Mouse (Mus musculus): Measurements from ENCODE around the gene Sp2.

Sp2 gene

GRCm38 (mm10) chr11:96995031-96995430, 12.3 kb upstream of the Sp2 start:
- no peak for DNase-seq

GRCm38 (mm10) chr11:96992722-96993311, 10.1 kb upstream of the Sp2 start:
- DNase-seq: no peak

- DNase-seq: no peak
These were observed 8.7 kb upstream of the Sp2 start for GRCm38 (mm10) chr11:96991501-96991900.

DNA sequence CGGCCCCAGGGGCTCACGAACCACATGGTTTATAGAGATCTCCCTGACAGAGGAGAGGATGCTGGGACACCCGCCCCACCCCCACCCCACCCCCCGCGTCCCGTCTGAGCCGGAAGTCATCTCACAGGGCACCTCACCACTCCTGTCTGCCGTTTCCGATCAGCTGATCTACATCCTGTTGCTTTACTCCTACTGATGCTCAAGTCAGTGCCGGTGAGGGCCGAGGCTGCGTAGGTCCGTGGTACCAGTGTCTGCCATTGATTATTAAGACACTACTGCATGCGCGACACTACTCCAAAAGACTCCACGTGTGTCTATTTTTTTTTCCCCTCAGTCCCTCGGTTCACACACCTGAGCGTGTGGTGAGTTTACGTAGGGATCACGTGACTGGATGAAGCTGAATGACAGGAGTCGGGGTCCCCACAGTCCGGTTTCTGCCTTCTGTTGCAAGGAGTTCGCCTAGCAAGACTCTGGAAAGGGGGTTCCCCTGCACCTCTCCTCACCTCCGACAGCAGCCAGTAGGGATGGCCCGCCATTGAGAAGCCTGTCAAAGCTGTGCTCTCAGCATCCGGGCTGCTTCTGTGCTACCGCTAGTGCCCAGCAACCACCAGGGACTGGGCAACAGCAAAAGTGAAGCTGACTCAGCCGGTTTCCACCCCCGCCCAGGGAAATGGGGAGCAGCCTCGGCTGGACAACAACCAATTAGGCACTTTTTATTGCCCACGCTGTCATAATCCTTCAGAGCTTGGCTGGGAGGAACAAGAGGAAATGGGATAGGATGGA, 5.3 kb upstream of the Sp2 start:
- no peak for DNase-seq

- no peak for DNase-seq
These were observed 3.7 kb upstream of the Sp2 start for GRCm38 (mm10) chr11:96986463-96986862.

- no peak for DNase-seq
These were observed 2.1 kb upstream of the Sp2 start for GRCm38 (mm10) chr11:96984903-96985302.

DNA sequence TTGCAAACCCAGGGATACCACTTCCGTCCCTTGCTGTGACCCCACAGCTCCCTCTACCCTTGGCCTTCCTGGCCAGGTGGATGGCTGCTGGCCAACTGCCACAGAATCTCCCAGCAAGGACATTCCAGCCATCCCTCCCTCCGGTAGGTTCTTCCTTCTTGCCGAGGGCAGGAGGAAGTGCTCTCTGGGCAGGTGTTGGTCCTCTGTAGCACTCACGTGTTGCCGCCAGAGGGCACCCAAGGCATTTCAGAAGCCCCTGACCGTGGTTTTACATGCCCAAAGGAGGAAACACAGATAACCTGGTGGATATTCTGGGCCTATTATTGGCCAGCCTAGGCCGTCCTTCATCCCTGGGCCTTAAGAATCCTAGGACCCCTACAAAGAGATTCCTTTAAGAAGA, 404 bp downstream of the Sp2 start:
- DNase-seq: peak; percentile 88

DNA sequence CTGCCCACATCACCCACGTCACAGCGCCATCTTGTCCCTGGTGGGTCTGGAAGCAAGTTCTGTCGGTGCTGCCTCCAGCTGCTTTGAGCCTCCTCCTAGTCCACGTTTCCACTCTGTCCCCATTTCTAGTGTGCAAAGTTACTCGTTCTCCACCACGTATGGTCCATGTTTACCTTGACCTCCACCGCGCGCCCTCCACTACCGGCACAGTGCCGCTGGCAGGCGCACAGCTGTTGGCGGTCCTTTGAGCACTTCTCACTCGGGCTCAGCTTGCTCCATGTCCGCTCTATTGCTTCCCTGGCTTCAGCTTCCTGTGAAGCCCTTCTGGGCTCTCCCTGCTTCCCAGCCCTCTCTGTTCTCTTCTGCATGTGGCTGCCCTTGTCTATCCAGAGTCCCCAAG, 1.3 kb downstream of the Sp2 start:
- peak; percentile 53 for DNase-seq

DNA sequence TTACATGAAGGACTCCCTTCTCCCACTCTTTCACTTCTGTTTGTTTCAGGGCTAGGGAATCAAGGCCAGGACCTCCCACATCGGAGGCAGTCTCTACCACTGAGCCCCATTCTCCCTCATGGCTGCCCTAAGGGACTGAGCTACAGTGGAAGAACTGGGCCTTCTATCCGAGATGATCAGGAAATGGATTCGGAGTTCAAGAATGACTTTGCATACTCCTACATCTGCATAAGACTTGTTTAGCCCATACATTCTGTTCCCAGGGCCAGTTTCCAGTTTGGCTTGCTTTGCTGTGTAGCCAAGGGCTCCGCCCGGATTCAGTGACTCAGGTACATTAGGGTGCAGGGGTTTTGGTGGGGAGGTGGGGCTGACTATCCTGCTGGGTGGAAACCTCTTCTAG, 2.7 kb downstream of the Sp2 start:
- DNase-seq: peak; percentile 45

- DNase-seq: peak; percentile 52
These were observed 3.4 kb downstream of the Sp2 start for GRCm38 (mm10) chr11:96979329-96979728.

DNA sequence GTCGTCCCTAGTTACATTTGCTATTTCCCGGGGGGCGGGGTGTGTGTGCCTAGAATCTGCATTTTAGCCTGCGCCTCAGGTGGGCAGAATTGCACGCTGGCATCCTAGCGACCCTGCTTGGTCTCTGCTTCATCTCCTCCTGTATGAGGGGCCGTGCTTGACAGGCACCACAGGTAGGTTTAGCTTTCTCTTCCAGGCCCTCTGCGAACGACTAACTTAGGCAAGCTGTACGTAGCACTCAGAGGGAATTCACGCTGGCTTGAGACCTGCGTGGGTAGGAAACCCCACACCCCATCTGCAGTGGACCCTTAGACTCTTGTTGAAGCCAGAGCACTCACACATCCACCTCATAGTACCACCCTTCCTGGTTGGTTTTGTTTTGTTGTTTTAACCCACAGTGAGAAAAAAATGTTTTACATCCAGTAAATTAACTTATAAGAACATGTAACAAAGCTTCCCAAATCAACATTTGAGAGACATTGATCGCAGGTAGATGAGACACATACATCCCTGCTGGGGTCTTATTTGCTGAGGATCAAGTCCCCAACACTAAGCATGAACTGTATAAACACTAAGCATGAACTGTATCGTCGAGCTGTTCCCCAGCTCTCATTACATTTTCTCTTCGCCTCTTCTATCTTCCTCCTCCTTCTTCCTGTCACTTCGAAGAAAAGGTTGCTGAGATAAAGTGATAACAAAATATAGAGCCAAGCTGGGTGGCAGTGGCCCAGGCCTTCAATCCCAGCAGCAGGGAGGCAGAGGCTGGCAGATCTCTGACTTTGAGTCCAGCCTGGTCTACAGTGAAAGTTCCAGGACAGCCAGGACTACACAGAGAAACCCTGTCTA, 4.1 kb downstream of the Sp2 start:
- DNase-seq: peak; percentile 72

DNA sequence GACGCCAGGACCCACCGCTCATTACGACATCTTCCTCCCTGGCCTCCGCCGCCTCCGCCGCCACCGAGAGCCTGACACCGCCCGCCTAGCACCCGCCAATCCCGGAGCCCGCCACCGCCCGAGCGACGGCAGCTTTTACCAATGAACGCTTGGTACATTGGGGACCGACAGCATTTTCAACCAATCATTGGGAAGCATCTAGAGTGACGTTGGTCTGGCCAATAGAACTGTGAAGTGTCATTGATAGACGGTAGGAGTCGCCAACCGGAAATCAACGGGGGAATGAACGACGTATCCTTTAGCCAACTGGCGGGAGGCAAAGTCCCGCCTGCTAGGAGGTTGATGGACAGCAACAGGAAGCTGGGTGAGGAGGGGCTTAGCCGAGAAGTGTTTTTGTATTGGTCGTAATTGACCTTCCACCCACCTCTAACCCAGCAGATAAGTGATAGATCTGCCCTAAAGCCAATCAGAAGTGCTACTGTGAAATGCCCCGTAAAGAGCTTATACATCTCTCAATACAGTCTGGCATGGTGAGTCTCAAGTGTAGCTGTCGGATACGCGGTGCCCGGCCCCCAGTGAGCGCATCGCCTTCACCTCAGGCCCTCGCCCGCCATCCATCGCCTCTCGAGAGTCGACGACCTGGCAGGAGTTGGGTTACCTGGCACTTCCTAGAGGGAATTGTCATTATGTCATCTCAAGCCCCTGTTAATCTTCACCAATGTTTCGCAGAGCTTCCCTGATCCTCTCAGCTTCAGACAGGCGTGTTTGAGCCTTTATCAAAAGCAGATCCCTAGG, 5.0 kb downstream of the Sp2 start:
- peak; percentile 100 for DNase-seq

- DNase-seq: no peak
These were observed 5.7 kb downstream of the Sp2 start for GRCm38 (mm10) chr11:96976911-96977591.

DNA sequence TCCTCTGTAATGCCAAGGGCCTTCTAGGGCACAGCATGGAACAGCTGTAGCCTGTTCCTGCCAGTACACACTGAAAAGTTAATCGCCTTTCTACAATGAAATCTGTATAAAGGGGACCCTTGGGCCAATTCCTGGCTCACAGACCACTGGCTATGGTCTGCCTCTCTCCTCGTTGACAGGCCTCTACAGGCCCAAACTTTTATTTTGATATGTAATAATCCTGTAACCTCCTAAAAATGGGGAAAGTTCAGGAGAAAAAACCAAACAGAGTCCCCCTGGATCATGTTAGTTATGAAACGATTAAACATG, 6.4 kb downstream of the Sp2 start:
- DNase-seq: peak; percentile 58

DNA sequence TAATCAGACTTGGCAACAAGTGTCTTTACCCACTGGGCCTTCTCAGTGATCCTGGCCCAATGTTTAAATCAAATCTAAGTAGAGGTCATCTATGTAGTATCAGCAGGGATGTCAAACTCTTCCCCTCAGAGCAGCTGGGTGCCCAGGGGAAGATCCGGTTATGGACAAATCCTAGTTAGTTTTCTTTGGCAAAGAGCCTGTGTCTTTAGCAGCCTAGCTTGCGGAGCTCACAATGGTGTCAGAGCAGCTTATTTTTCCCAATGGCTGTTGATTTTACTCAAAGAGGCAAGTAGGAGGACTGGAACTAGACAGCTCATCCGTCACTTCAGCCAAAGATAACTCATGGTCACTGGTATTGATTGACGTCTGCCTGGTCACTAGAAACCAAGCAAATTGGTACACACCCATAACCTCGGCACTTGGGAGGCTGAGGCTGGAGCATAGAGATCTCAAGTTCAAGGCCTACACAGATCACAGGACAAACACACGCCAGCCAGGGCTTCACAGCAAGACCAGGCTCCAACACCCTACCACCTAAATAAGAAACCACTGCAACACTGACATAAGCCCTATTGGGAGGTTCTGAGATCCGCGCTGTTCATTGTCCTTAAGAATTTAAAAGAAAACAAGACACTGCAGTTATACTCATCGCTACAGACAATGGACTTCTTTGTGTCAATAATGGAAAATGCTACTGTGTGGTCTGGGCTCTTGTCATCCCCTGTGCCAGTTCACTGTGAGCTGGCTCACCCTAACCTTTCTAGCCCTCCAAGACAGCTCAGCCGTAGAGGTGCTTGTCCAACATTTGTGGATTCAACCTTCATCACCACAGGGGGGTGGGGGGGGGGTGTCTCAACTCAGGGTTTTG, 7.0 kb downstream of the Sp2 start:
- peak; percentile 56 for DNase-seq

GRCm38 (mm10) chr11:96974813-96975212, 7.9 kb downstream of the Sp2 start:
- no peak for DNase-seq

DNA sequence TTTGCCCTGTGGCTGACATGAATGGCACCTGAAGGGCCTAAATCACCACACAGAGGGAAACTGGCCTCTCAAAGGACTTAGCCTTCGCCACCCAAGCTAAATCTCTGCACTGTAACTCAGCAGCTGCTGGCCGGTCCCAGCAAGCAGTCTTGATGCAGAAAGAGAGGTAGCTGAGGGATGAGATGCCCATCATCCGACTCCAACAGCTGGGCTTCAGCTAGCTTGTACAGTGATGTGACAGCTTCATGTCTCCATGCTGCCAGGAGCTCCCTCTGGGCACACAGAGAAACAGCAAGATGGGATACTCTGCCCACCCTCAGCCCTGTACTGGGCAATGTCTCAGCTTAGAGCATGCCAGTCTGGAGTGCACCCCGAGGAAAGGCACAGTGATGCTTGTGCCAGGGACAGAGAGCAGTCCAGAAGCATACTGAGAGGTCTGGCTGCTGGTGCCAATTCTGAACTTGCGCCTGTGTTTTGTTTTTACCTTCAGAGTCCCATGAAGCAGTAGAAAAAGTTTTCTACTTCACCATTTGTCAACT, 9.3 kb downstream of the Sp2 start:
- peak; percentile 85 for DNase-seq

DNA sequence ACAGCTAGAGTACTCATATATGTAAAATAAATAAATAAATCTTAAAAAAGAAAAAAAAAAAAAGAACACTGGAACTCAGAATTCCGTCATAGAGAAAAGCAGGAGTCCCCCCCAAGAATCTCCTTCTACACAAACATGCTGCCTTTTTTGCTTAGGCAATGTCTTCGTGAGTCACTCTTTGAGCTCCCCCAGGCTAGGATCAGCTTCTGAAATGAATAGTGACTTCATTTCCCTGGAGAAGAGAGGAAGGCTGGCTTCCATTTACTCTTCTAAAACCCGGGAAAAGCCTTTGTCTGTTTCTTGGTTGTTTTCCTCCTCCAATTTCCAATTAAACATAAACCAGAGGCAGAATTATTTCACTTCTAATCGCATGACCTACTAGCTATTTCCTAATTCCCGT, 9.9 kb downstream of the Sp2 start:
- no peak for DNase-seq

DNA sequence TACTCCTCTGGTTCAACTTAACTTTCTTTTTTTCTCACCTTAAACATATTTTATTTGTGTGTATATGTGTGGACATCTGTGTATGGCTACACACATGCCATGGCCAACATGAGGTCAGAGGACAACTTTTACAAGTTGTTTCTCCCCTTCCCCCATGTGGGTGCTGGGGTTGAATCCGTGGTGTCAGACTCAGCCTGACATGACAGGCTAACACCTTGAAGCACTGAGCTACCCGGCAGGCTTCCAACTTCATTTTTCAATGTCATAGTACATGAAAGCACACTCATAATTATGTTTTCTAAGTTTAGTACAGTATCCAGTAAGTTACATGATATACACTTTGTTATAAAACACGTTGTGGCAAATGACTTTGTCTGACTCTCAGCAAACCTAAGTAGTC, 12.4 kb downstream of the Sp2 start:
- no peak for DNase-seq

DNA sequence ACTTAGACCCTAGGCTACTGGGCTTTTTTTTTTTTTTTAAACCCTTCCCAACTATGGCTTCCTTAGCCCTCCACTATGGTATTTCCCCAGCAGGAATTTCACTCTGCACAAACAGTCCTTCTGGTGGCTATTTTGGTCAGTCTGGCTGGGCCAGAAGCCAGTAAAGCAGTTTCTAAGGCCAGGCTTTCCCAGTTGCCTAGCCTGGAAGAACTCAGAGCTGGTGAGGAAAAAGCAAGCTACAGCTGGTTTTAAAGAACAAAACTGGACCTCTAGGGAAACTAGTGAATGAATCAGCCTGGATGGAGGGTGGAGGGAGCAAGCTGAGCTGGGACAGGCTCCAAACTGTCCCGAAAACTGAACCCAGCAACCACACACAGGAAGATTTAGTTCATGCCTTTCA, 13.0 kb downstream of the Sp2 start:
- peak; percentile 86 for DNase-seq

DNA sequence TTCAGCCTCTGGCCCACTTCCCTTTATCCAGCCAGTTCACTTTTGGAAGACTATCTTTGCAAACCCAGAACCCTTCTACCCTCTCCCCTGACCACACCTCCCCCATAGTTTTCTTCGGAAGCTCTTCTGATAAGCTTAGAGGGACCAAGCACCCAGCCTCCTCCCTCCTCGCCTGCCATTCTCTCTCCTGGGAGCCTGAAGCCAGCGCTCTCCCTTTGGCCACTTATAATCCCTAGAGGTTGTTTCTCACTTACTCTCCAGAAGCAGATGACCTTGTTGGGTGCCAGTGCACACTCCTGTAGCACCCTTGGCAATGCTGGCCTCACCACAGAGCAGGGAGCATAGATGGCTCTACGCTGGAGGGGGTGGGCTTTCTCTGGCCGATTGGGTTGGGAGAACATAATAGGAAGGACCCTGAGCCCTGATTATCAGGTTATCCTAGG, 13.5 kb downstream of the Sp2 start:
- DNase-seq: peak; percentile 67

Measured in cerebellum, adult 9-11 months (tissue).